Mouse (Mus musculus) 3134 (cell line): ENCODE results near the gene Boc.
A peak's percentile ranks its signal among the peaks of the same experiment; 100 is the strongest.

Experiments
- DNase-seq: peaks from one replicate; pipeline ENCODE4 v3.0.0-alpha.2; 2011; ENCODE audit warnings: low spot score; ENCODE audit not compliant: insufficient read length; ENCODE audit errors: extremely low read depth

Gene Boc

DNA sequence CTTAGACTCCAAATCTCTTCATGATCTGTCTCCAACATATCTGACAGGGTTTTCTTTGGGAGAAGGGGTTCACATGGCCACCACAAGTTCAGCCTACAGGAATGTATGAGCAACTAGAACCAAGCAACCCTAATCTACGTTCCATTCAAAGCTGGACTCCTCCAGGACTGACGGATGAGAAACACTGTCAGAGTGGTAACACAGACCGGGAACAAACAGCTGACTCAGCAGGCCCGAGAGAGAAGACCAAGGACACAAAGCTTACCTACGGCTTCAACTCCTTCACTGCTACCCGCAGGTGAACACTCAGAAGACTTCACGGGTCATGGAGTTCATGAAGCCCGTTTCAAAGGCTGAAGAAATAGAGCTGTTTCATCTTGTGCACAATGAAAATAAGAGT, 4.8 kb downstream of the Boc start:
- DNase-seq = no peak

DNA sequence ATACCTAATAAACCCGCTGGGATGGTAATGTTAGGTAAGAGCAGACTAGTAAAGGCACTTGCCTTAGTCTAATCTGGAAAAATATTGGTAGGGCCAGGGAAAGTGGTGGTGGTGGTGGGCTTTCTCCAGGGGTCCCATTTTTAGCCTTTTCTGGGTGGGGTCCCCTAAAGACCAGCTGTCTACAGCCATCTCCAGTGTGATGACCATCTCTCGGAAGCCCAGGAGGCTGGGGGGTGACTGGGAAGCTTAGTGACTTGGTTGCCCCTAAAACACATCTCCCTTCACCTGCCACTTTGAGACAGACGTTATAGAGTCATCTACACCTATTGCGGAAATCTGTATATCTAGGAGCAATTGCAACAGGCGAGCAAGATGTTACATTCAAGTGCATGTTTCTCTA, 6.0 kb downstream of the Boc start:
- no peak for DNase-seq

DNA sequence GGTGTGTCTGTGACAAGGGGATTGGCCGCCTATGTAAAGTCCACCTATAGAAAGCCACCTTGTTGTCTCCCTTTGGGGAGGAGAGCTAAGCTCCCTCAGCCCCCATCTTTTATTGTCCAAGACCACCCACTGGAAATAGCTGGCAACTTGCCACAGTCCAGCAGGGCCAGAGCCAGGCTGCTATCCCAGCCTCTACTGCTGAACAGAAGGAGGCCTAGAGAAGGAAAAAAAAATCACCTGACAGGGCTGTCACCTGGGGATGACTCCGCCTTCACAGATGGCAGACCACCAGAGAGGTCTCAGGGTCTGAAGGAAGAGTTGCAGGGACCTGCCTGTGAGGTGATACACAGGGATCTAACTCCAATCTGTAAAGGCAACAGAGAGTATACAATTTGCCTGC, 6.7 kb downstream of the Boc start:
- DNase-seq = no peak

DNA sequence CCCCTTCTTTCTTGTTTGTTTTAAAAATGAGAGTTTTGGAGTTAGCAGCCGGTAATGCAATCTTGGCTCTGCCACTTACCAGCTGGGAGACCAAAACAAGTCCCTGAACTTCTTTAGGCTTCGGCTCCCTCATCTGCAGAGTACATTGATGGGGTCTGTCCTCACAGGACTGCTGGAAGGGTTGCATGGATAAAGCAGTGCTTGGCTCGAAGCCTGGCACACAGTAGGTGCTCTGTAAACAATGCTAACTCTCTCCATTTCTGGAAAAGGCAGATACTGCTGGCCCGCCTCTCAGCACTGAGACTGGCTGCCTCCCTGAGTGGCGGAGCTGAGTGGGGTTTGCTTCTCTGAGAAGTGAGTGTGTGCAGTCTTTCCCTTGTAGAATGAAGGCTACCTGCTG, 7.2 kb downstream of the Boc start:
- no peak for DNase-seq

DNA sequence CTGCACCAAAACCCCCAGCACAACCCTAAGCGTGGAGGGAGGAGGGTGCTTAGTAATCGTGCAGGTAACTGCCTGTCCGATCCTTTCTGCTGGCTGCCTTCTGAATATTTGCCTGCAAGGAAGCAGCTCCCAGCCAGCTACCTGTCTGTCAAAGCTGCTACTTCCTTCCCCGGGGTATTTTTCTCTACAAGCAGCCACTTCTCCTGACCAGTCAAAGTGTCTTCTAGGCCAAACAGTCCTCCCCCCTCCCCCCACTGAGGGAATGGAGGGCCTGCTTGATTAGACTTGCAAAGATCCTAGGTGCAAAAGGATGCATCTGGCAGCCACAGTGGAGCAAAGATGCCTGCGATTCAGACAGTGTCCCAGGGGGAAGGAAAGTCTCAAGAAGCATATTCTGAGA, 7.9 kb downstream of the Boc start:
- DNase-seq = no peak

DNA sequence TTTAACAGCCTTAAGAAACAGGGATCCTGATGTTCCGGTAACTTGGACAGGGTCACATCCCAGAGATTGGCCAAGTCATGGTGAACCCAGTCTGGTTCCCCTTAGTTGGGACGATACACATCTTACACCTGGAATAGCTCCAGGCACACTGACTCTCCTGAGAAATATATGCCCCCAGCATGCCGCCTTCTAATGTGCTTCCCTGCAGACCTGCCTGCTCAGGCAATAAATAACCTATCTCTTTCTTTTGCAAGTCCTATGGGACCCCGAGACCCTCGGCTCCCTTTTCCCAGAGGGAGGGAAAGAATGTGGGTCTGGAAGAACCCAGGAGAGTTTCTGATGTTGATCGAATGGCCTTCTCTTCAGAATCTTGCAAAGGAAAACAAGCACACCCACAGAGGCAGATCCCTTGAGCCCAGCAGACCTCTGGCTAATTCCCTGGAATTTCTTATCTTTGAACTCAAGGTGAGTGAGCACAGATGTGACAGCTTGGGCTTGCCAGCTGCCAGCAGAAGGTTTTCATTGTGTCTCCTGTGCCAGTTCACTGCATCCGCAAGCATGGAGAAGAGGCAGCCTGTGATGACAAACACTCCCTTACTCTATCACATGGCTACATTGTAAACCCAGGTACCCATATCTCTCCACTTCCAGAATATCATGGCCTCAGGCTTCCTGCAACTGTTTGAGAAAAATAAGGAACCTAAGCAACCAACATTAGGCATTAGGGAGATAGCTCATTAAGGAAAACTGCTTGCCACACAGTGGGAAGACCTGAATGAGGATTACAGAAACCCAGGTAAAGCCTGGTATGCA, 8.6 kb downstream of the Boc start:
- no peak for DNase-seq

DNA sequence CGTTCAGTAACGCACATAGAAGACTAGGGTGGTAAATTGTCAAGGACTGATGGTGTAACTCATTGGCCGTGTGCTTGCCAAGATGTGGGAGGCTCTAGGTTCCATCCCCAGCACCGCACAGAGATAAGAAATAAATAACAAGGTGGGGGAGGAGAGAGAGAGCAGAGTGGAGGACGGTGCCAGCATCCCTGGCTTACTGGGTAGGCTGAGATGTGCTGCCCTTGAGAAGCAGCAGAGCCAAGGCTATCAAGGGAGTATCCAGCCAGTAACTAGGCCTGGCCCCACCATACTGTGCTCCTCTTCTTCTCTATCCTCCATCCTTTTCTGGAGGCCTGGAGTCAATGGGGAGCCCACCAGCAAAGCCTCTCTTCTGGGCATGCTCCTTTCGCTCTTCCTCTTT, 9.3 kb downstream of the Boc start:
- DNase-seq = no peak

DNA sequence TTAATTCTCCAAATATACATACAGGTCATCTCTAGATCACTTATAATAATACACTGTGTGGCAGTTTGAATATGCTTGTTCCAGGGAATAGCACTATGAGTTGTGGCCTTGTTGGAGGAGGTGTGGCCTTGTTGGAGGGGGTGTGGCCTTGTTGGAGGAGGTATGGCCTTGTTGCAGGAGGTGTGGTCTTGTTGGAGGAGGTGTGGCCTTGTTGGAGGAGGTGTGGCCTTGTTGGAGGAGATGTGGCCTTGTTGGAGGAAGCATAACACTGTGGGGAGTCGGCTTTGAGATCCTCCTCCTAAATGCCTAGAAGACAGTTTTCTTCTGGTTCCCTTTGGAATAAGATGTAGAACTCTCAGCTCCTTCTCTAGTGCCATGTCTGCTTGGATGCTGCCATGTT, 10.7 kb downstream of the Boc start:
- no peak for DNase-seq

DNA sequence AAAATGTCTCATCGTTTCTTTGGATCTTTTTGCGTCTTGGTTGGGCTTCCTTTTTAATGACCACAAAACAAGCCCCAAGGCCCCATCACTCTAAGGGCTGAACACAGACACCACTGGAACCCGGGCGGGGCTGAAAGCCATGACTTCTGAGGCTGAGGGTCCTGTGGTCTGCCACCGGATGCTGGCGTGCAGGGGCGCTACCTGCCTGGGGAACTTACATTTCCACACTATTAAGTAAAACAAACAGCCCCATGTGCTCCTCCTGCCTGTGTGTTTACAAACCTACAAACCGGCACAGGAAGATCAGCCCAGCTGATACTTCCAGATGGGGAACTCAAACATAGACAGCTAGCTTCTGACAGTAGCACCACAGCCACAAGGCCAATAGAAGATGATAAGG, 11.9 kb downstream of the Boc start:
- peak; percentile 10 for DNase-seq

DNA sequence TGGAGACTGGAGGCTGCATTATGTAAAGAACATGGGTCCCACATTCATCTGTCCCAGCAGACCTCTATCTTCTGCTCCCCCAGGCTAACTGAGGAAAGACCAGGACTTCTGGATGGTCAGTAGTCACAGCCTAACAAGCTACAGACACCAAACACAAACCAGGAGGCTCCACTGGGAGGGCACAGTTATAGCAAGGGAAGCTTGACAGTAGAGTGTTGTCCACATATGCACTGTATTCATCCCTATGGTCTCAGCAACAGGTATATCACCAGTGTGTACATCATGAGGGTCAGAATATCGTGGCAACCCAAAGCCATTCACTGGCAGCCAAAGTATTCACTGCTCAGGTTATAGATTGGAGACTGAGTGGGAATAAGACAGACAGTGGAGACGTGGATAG, 12.8 kb downstream of the Boc start:
- DNase-seq = no peak

DNA sequence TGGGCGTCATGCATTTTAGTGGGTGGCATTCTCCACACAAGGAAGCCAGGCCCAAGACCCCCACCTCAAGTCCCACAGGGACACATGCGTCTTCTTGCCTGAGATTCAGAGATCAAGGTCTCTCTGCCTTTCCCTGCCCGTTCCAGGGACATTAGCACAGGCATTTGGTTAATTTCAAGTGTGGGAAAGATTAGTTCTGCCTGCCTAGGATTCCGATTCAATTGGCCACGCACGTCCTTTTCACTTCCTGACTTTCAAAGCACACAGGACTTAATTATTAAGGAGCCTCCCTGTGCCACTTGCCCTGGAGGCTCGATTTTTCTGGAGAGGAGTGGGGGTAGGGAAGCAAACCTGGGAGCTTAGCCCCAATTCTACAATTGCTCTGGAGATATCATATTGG, 13.5 kb downstream of the Boc start:
- no peak for DNase-seq

DNA sequence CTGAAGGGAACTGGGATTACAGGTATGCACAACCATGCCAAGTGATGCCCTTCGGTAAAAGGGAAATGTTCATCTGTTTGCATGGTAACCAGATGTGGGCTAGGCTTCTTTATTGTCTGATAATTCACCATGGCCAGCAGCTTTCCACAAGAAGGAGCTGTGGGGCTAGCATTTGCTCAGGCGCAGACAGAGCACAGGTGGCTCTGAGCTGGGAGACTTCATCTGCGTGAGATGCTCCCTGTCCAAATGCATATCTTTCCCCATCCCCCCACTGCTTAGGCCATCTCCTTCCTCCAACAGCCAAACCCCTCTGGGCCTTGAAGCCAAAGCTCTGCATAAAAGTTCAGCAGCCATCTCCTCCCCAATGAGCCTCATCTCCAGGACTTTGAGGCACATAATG, 15.6 kb downstream of the Boc start:
- no peak for DNase-seq

DNA sequence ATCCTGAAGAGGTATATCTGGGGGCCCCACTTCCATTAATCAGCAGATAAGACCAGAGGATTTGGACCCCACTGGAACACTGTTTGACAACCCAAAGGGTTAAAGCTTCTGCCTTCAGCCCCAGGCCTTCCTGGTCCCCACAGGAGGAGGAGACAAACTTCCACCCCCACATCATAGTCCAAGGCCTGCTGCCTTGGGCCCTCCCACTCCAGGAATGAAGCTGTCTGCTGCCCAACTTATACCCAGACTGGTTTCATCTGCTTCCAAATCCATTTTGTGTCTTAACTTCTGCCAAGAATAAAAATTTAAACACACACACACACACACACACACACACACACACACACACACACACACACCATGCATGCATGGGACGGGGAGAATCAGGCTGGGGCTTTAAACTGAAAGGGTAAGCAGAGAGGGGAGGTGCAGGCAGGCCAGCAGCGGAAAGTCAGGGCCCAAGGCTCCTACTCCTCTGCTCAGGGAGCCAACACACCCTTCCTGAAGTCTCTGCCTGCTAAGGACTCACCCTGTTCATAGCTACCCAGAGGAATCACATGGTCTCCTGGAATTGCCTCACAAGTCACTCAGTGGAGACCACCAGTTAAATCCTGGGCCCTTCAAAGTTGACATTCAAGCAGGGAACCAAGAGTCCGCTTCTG, 16.5 kb downstream of the Boc start:
- DNase-seq = no peak

DNA sequence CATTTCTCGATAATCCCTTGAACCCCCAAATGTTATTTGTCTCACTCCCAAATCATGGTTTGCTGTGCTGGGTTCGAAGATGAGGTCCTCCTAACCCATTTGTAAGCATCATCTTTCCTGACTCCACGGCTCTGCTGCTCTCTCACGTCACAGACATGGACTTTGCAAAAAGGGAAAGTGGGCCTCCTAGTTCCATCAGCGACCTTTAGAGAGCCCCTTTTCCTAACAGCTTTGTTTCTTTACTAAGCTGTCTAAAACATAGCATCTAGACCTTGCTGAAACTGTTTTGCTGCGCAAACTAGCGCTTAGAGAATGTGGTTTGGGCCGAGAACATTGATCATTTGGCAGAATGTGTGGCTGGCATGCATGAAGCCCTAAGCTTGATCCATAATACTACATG, 19.1 kb downstream of the Boc start:
- no peak for DNase-seq

DNA sequence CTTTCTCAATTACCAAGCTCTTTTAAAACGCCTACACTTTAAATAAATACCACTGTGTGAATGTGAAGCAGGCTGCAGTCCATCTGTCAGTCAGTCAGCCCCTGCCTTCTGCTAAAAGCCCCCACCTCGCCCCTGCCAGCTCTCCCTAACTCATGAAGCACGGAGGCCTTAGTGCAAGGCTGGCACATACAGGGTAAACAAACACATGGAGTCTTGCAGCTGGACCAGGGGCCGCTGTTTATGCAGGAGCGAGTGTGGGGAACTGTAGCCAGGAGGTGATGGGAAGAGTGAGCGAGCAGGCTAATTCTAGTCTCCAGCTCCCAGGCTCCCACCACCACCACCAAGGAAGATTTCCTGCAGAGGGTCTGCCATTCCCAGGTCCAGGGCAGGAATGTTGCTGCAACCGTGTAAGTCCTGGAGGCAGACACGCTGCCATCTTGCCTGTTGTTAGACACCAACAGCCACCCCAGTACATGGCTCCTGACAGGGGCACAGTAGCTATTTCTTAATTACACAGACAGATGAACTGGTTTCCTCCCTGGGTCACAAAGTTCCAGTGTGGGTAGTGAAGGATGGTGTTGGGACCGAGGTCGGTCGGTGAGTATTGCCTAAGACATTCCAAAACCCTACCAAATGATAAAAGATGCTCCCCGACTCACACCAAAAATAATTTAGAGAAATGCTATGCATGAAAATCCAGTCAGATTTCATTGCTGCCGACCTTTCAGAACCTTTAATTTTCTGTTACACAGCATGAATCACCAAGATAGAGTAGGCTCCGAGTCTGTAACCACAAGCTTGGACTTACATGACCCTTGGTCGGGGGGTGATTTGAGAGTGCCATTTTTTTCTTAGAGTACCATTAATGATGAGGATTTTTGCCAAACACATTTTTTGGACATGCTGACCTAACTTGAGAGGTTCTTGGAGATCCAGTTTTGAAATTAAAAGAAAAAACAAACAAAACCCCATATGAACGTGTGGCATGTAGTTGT, 20.0 kb downstream of the Boc start:
- DNase-seq = no peak

DNA sequence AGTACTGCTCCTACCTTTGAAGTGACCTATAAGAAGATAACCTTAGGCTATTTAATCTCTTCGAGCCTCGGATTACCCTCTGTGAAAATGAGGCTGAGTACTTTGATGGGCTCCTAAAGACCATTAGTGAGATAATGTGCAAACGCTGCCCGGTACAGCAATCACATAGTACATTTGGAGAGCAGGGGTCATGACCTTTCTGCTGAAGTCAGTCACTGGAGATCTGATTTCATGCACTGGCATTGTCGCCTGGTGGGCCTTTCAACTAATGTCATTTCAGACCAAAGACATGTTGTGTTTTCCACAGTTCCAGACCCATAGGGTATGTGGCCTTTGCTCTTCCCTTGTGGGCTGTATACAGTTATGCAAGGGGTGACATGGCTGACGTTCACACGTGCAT, 24.6 kb downstream of the Boc start:
- DNase-seq = no peak

DNA sequence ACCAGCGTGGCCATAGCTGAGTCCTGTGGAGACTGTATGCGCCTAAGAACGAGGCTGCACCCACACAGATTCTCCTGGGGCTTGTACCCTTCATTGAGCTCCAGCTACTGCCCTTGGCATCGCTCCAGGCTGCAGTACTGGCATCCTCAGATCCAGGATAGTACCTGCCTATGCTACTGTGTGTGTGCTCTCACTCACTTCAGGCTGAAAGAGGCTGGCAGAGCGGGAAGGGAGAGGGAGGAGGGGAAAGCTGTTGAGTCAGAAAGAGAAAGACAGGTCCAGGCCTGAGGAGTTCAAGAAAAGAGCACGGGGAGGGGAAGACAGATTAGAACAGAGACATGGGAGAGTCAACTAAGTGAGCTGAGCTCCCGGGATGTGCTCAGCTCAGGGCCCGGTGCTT, 25.2 kb downstream of the Boc start:
- DNase-seq = no peak

DNA sequence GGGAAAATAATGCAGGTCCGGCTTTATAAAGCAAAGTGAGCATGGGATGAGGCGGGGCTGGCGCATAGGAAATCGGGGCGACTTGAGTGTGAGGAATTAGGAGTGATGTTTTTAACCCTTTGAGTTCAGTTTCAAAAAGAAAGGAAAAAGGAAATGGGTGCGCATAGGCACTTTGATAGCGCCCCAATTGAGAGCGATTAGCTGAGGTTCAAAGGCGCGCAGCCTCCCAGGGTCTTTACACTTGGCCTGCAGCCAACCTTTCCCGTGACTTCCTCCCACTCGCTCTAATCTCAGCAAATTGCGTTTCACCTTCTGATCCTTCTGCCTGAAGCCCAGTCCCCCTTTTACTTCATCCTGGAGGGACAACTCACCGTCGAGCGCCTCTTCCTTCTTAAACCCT, 25.8 kb downstream of the Boc start:
- no peak for DNase-seq

DNA sequence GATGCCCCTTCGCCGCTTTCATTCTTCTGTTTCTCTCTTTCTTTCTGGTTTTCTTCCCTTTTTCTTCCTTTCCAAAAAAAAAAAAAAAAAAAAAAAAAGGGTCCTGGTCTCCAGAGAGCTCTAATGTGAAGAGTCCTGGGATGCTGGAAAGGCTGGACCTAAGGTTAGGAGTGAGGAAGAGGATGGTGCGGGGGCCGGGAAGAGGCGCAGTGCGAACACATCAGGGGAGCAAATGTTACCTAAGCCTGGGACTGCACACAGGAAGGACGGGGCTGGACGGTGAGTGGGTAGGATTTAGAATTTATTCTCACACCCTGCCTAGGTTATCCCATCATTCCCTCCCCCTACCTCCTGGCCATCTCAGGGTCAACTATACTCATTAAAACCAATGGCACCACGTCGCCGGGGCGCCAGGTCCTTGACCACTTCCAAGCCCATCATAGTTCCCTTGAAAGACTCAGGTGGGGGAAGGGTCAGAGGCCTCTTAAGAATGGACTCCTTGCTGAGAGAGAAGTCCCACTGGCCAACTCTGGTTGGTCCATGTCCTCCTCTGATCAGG, 27.4 kb downstream of the Boc start:
- no peak for DNase-seq

DNA sequence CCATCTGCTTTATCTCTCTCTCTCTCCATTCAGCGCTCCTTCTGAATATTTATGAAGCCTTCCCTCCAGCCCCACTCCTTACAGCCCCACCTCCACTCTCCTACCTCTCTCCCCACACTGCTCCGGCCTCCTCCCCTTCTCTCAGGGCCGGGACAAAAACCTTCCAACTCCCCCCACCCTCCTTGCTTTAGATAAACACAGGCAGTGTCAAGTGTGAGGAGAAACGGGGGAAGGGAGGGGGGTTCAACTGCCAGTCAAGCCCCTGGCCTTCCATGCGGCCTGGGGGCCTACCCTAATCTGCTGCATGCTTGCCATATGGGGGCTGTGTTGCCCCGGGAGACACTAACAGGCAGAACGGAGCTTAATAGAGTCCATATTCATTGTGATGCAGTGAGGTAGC, 27.9 kb downstream of the Boc start:
- no peak for DNase-seq

DNA sequence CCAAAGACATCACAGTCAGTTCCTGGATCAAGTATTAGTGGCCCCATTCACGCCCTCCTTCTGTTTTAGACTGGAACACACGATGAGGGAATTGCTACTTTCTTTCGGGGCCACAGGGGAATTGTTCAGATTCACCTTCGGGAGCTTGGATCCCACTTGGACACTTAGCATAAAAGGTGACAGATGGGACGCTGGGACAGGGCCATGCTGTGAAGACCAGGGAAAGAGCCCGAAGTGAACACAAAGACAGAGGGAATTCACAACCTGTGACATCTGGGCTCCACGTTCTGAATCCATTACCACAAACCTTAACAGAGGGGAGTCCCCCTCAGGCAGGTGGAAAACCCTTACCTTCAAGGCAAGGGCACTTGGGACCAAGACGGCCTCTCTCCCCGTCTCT, 28.5 kb downstream of the Boc start:
- no peak for DNase-seq
